Mouse (Mus musculus) stomach, postnatal 0 days (tissue): ENCODE results near the gene Ptx3.

ENCODE experiments used
- CTCF ChIP-seq: IDR thresholded peaks from 2 replicates; pipeline ENCODE4 v1.5.1; 2016; ENCODE audit warnings: antibody characterized with exemption, low read depth, mild to moderate bottlenecking, moderate library complexity
- EP300 ChIP-seq: optimal IDR thresholded peaks from 2 replicates; pipeline ENCODE3; 2016; ENCODE audit warnings: antibody characterized with exemption

- TF ChIP-seq CTCF, result no peak
- no peak for TF ChIP-seq EP300
Measured at GRCm38 (mm10) chr3:66215759-66216158, 4.0 kb upstream of the Ptx3 start.
